8 mouse cellular contexts compared by ENCODE assay signal in the genomic region with DNA sequence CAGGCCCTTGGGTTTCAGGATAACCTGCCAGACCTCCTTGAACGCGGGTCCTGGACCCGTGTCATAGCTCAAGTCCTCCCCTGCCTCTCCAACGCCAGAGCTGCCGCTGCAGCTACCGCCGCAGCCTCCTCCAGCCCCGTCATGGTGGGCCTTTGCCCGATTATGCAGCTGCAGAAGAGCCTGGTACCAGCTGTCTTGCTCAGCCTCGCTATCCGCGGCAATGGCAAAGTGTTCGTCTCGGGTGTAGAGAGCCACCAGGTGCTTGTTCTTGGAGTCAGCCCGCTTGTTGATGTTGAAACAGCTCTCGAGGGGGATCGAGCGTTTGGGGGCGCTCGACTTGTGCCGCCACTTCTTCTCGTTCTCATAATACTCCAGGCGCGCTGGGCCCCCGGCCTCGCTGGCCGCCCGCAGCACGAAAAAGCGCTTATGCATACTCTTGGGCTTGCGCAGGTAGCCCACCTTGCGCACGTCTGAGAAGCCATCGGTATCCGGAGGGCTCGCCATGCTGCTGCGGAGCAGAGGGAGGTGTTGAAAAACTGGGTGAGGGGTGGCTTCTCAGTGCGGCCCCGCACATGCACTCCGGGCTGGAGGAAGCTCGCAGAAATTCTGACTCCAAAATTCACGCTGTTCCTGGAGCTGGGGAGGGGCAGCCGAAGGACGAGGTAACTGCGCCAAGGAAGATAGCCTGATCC. TPM values are rescaled to one million over a fixed set of nuclear protein-coding genes. Genes with fewer than 3 reads are reported as not detected.
DNase-seq lines count a peak whose midpoint lies in the region; ATAC-seq and TF ChIP-seq lines count a peak whose summit lies in the region.

No protein-coding gene starts in this region.

- 0 out of 2 replicates have a peak, but pooled peaks cover 5% of the 10 kb centered on the region for H3K27me3 ChIP-seq in forebrain, embryonic 12.5 days
- H3K27me3 ChIP-seq in heart, postnatal 0 days (ENCODE audit: control insufficient read depth, insufficient read depth, low read length) = peaks cover 4% of the 10 kb centered on the region; the same call in 1 of the 2 replicates

- peaks cover 19% of the 10 kb centered on the region for H3K36me3 ChIP-seq in forebrain, embryonic 12.5 days (replicated peaks)
- no peaks in the 10 kb centered on the region for H3K36me3 ChIP-seq in heart, postnatal 0 days (replicated peaks; ENCODE audit: control insufficient read depth, insufficient read depth, low read length)

- no peak for TF ChIP-seq POLR2A in lung, adult 2 months (IDR thresholded peaks at IDR 0.05; ENCODE audit: borderline replicate concordance, extremely low read depth, low read depth, low read length)

- no peaks in the 10 kb centered on the region for H3K9me3 ChIP-seq in forebrain, embryonic 12.5 days
- H3K9me3 ChIP-seq in heart, postnatal 0 days (replicated peaks; ENCODE audit: control insufficient read depth, low read length) = no peaks in the 10 kb centered on the region

- H3K27ac ChIP-seq in forebrain, embryonic 12.5 days = peak overlapping the region; percentile 98
- peak overlapping the region; percentile 95 for H3K27ac ChIP-seq in heart, postnatal 0 days (ENCODE audit: low read depth)

- H3K4me1 ChIP-seq in forebrain, embryonic 12.5 days = peaks cover 59% of the 10 kb centered on the region
- H3K4me1 ChIP-seq in heart, postnatal 0 days (ENCODE audit: control insufficient read depth, insufficient read depth) = peaks cover 19% of the 10 kb centered on the region; the same call in 1 of the 2 replicates
- peaks cover 20% of the 10 kb centered on the region for H3K4me1 ChIP-seq in lung, adult 2 months (ENCODE audit: control insufficient read depth, insufficient read depth, low read length)

- peak overlapping the region; percentile 64 for H3K4me3 ChIP-seq in forebrain, embryonic 12.5 days (replicated peaks)
- H3K4me3 ChIP-seq in heart, postnatal 0 days (ENCODE audit: low read depth, low read length) = peak overlapping the region; percentile 78
- H3K4me3 ChIP-seq in lung, adult 2 months (replicated peaks; ENCODE audit: extremely low read depth, low read depth, low read length) = peak overlapping the region; percentile 91

- no peak; the same call in 1 of the 2 replicates for TF ChIP-seq CTCF in heart, postnatal 0 days (IDR thresholded peaks at IDR 0.05; ENCODE audit: low read depth)
- TF ChIP-seq CTCF in lung, adult 2 months (IDR thresholded peaks at IDR 0.05; ENCODE audit: insufficient read depth, low read length) = no peak

- DNase-seq in 3T3-L1 (ENCODE audit: low read depth, low spot score) = peak; percentile 49
- peak; percentile 92 for DNase-seq in brain, adult 2 months (ENCODE audit: low read depth, low spot score)
- no peak for DNase-seq in heart, postnatal 0 days (ENCODE audit: low spot score)
- DNase-seq in layer of hippocampus, adult 18-20 months (ENCODE audit: low spot score in 2 of 2) = peak; percentile 63 to 87
- DNase-seq in lung, adult 2 months = peak; percentile 59
- DNase-seq in ovary, postnatal 36 days (ENCODE audit: low spot score) = peak; percentile 59
- peak; percentile 25 for DNase-seq in yolk sac, embryonic 10.5 days (ENCODE audit: low spot score)

- under 1% methylated on average over 45 of the region's 45 CpGs for WGBS in forebrain, embryonic 12.5 days
- WGBS in heart, postnatal 0 days = under 1% methylated on average over 45 of the region's 45 CpGs
- WGBS in lung, adult 2 months = 2% methylated on average over 45 of the region's 45 CpGs

- ATAC-seq in forebrain, embryonic 12.5 days (ENCODE audit: low FRiP score) = no peak
- no peak for ATAC-seq in heart, postnatal 0 days (ENCODE audit: insufficient read depth, low read depth)

- H3K4me2 ChIP-seq in forebrain, embryonic 12.5 days = peak overlapping the region; percentile 85
- H3K4me2 ChIP-seq in heart, postnatal 0 days (ENCODE audit: low read depth, low read length) = peak overlapping the region; percentile 90

- no peak for TF ChIP-seq EP300 in heart, postnatal 0 days (IDR thresholded peaks at IDR 0.05; ENCODE audit: low read depth)

- H3K9ac ChIP-seq in forebrain, embryonic 12.5 days = peak overlapping the region; percentile 89
- peak overlapping the region; percentile 80 for H3K9ac ChIP-seq in heart, postnatal 0 days (replicated peaks; ENCODE audit: low read depth, low read length)

RNA-seq across cellular contexts. Expression of gene Irs1, which starts 1.1 kb away (rescaled TPM):
- 17.8 and 18.3 TPM in 2 replicates for polyA plus RNA-seq in forebrain, embryonic 12.5 days (2016; fragmentation: Nextera tagmentation; extraction: Ambion mirVana)
- 40.0 and 66.6 TPM in 2 replicates for total RNA-seq in heart, postnatal 0 days (2014; rRNA removed; ENCODE audit: low replicate concordance)
- 4.4 and 4.7 TPM in 2 replicates for polyA plus RNA-seq in heart, postnatal 0 days (2015; fragmentation: Nextera tagmentation; extraction: Ambion mirVana)
- total RNA-seq in layer of hippocampus, adult 18-20 months (2021) = 10 to 100 TPM; 17.5 to 17.9 TPM
- polyA plus RNA-seq in lung, adult 2 months (2012; rRNA removed) = 9.6 and 11.1 TPM in 2 replicates

RNA-seq across cellular contexts. Expression of gene Rhbdd1, which starts 26.1 kb away (rescaled TPM):
- 8.9 and 10.4 TPM in 2 replicates for polyA plus RNA-seq in forebrain, embryonic 12.5 days (2016; fragmentation: Nextera tagmentation; extraction: Ambion mirVana)
- total RNA-seq in heart, postnatal 0 days (2014; rRNA removed; ENCODE audit: low replicate concordance) = 10.7 and 13.2 TPM in 2 replicates
- 5.5 and 6.6 TPM in 2 replicates for polyA plus RNA-seq in heart, postnatal 0 days (2015; fragmentation: Nextera tagmentation; extraction: Ambion mirVana)
- total RNA-seq in layer of hippocampus, adult 18-20 months (2021) = 1 to 10 TPM; 8.2 to 8.3 TPM
- polyA plus RNA-seq in lung, adult 2 months (2012; rRNA removed) = 13.5 and 16.3 TPM in 2 replicates

RNA-seq across cellular contexts. Expression of gene Gm9747, which starts 57.2 kb away (rescaled TPM):
- polyA plus RNA-seq in forebrain, embryonic 12.5 days (2016; fragmentation: Nextera tagmentation; extraction: Ambion mirVana) = 37.0 and 38.2 TPM in 2 replicates
- total RNA-seq in heart, postnatal 0 days (2014; rRNA removed; ENCODE audit: low replicate concordance) = not detected in 2 replicates
- polyA plus RNA-seq in heart, postnatal 0 days (2015; fragmentation: Nextera tagmentation; extraction: Ambion mirVana) = 15.6 and 17.1 TPM in 2 replicates
- total RNA-seq in layer of hippocampus, adult 18-20 months (2021) = not detected
- polyA plus RNA-seq in lung, adult 2 months (2012; rRNA removed) = 0.04 TPM in 1 of 2 replicates, not detected in the other

Comparison
In these comparisons a context has a peak if more than half of its experiments do, and no peak if none do; other contexts are left out.
1. RNA of gene Gm9747, which starts 57.2 kb away (polyA plus RNA-seq): 37.0 to 38.2 TPM in forebrain, embryonic 12.5 days and 15.6 to 17.1 TPM in heart, postnatal 0 days; 0.04 TPM in lung, adult 2 months; every median in the first group is over 10 times any median in the second.
2. Peak in every context shown above with its lines, with median percentiles within 50 percentile points of each other: H3K4me3 ChIP-seq.